Mouse (Mus musculus): ENCODE measurements at regions not wholly inside any gene's neighbourhood (a gene's known extent, or its start where the extent isn't known, plus 50 kb on each side); places are given as distances from the start of the nearest gene placed in this dataset.

- H3K79me2 ChIP-seq (ENCODE audit: control insufficient read depth, insufficient read depth) = no peaks in the 10 kb centered on the region
- H3K79me3 ChIP-seq (ENCODE audit: low read depth) = no peaks in the 10 kb centered on the region
- no peak overlapping the region for H3ac ChIP-seq (ENCODE audit: control insufficient read depth, insufficient read length, low read depth)
- no peaks in the 10 kb centered on the region for H3K36me3 ChIP-seq (ENCODE audit: control insufficient read depth, insufficient read depth)
- TF ChIP-seq CTCF (IDR thresholded peaks at IDR 0.05; ENCODE audit: control insufficient read depth, insufficient read depth, insufficient read length) (no peak), MAX (IDR thresholded peaks at IDR 0.05) (no peak), MYOG (IDR thresholded peaks at IDR 0.05; ENCODE audit: control insufficient read depth, extremely low read depth, insufficient read length) (no peak), USF1 (IDR thresholded peaks at IDR 0.05; ENCODE audit: low read depth) (no peak), MYOD1 (IDR thresholded peaks at IDR 0.05; ENCODE audit: control insufficient read depth, insufficient read length, low read depth) (no peak), FOSL1 (IDR thresholded peaks at IDR 0.05; ENCODE audit: insufficient read depth, low read length, poor library complexity, severe bottlenecking) (no peak), CEBPB (IDR thresholded peaks at IDR 0.05; ENCODE audit: low read depth) (no peak)
- H3K27me3 ChIP-seq (ENCODE audit: control insufficient read depth, insufficient read depth, insufficient read length) = no peaks in the 10 kb centered on the region
- H3K4me3 ChIP-seq (ENCODE audit: insufficient read depth, poor library complexity, severe bottlenecking) = no peak overlapping the region
These were observed 76.9 kb upstream of the Magi3 start for GRCm38 (mm10) chr3:104297112-104297511.

DNA sequence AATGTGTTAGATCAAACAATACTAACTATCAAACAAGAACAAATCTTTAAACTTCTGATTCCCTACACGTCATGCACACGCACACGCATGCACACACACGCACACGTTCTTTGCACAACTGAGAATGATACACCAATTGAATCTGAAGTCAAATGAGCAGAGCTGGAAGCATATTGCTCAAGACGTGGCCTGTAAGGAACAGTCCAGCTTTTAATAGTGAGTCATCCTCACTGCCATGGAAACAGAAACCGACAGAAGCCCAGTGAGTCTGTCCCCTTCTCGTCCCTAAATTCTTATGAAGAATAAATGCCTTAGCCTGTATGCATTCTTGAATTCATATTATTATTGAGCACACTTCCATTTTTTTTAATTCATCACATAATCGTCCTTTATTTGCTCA is 75.7 kb upstream of the Magi3 start:
- H3K27me3 ChIP-seq (ENCODE audit: control insufficient read depth, insufficient read depth, insufficient read length) = no peaks in the 10 kb centered on the region
- H3K4me3 ChIP-seq (ENCODE audit: insufficient read depth, poor library complexity, severe bottlenecking) = no peak overlapping the region
- TF ChIP-seq MYOD1 (IDR thresholded peaks at IDR 0.05; ENCODE audit: control insufficient read depth, insufficient read length, low read depth) (no peak), MAX (IDR thresholded peaks at IDR 0.05) (no peak), FOSL1 (IDR thresholded peaks at IDR 0.05; ENCODE audit: insufficient read depth, low read length, poor library complexity, severe bottlenecking) (peak; percentile 26), CEBPB (IDR thresholded peaks at IDR 0.05; ENCODE audit: low read depth) (peak; percentile 96)
- no peaks in the 10 kb centered on the region for H3K36me3 ChIP-seq (ENCODE audit: control insufficient read depth, insufficient read depth)
- no peaks in the 10 kb centered on the region for H3K79me3 ChIP-seq (ENCODE audit: low read depth)
- H3ac ChIP-seq (ENCODE audit: control insufficient read depth, insufficient read length, low read depth) = no peak overlapping the region
- H3K79me2 ChIP-seq (ENCODE audit: control insufficient read depth, insufficient read depth) = no peaks in the 10 kb centered on the region

- Histone ChIP-seq H3K79me2 (ENCODE audit: control insufficient read depth, insufficient read depth) (no peaks in the 10 kb centered on the region), H3K79me3 (ENCODE audit: low read depth) (no peaks in the 10 kb centered on the region), H3ac (ENCODE audit: control insufficient read depth, insufficient read length, low read depth) (no peak overlapping the region), H3K27me3 (ENCODE audit: control insufficient read depth, insufficient read depth, insufficient read length) (no peaks in the 10 kb centered on the region), H3K36me3 (ENCODE audit: control insufficient read depth, insufficient read depth) (no peaks in the 10 kb centered on the region), H3K4me3 (ENCODE audit: insufficient read depth, poor library complexity, severe bottlenecking) (no peak overlapping the region)
- TF ChIP-seq MYOD1 (IDR thresholded peaks at IDR 0.05; ENCODE audit: control insufficient read depth, insufficient read length, low read depth) = no peak
- TF ChIP-seq CTCF (IDR thresholded peaks at IDR 0.05; ENCODE audit: control insufficient read depth, insufficient read depth, insufficient read length) = no peak
These were observed 75.0 kb upstream of the Magi3 start for GRCm38 (mm10) chr3:104295015-104295719.

GRCm38 (mm10) chr3:104293869-104294268 is 73.7 kb upstream of the Magi3 start:
- Histone ChIP-seq H3K4me3 (ENCODE audit: insufficient read depth, poor library complexity, severe bottlenecking) (no peak overlapping the region), H3K79me2 (ENCODE audit: control insufficient read depth, insufficient read depth) (no peaks in the 10 kb centered on the region), H3ac (ENCODE audit: control insufficient read depth, insufficient read length, low read depth) (no peak overlapping the region), H3K79me3 (ENCODE audit: low read depth) (no peaks in the 10 kb centered on the region), H3K27me3 (ENCODE audit: control insufficient read depth, insufficient read depth, insufficient read length) (no peaks in the 10 kb centered on the region), H3K36me3 (ENCODE audit: control insufficient read depth, insufficient read depth) (no peaks in the 10 kb centered on the region)
- TF ChIP-seq MYOG (IDR thresholded peaks at IDR 0.05; ENCODE audit: control insufficient read depth, extremely low read depth, insufficient read length) (no peak), FOSL1 (IDR thresholded peaks at IDR 0.05; ENCODE audit: insufficient read depth, low read length, poor library complexity, severe bottlenecking) (no peak), MYOD1 (IDR thresholded peaks at IDR 0.05; ENCODE audit: control insufficient read depth, insufficient read length, low read depth) (no peak), MAX (IDR thresholded peaks at IDR 0.05) (no peak), USF1 (IDR thresholded peaks at IDR 0.05; ENCODE audit: low read depth) (no peak), CEBPB (IDR thresholded peaks at IDR 0.05; ENCODE audit: low read depth) (no peak), CTCF (IDR thresholded peaks at IDR 0.05; ENCODE audit: control insufficient read depth, insufficient read depth, insufficient read length) (no peak)

DNA sequence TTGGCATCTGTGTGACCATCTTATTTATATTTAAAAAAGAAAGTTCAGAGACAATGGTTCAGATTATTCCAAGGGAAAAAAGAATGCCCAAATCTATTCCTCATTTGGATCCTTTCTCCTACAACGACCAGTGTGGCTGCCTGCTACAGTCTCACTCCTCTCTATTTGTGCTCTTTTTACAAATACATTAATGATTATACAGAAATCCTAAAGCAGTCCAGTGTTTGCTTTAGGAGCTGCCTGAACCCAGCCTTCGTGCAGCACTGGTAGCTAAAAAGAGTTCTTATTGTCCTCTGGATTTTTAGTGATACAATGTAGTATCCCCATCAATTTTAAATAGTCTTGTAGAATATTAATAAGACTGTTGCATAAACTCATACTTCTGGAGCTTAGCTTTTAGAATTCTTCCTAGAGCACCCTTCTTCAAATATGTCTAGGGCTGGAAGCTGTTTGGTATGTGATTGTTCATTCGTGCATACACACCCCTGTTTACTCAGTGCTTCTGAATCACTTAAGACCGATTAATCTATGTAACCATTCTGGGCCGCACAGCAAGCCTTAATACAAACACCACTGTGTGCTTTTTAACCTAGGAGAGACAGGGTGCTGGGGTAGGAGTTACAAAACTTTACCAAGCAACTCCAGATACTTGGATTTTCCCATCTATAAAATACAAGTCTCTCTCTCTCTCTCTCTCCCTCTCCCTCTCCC is 69.0 kb upstream of the Magi3 start:
- TF ChIP-seq MYOD1 (IDR thresholded peaks at IDR 0.05; ENCODE audit: control insufficient read depth, insufficient read length, low read depth) (no peak), FOSL1 (IDR thresholded peaks at IDR 0.05; ENCODE audit: insufficient read depth, low read length, poor library complexity, severe bottlenecking) (no peak), CEBPB (IDR thresholded peaks at IDR 0.05; ENCODE audit: low read depth) (no peak), USF1 (IDR thresholded peaks at IDR 0.05; ENCODE audit: low read depth) (no peak), MYOG (IDR thresholded peaks at IDR 0.05; ENCODE audit: control insufficient read depth, extremely low read depth, insufficient read length) (no peak), CTCF (IDR thresholded peaks at IDR 0.05; ENCODE audit: control insufficient read depth, insufficient read depth, insufficient read length) (no peak), MAX (IDR thresholded peaks at IDR 0.05) (no peak)
- H3K79me2 ChIP-seq (ENCODE audit: control insufficient read depth, insufficient read depth) = no peaks in the 10 kb centered on the region
- H3ac ChIP-seq (ENCODE audit: control insufficient read depth, insufficient read length, low read depth) = no peak overlapping the region
- no peak overlapping the region for H3K4me3 ChIP-seq (ENCODE audit: insufficient read depth, poor library complexity, severe bottlenecking)
- H3K36me3 ChIP-seq (ENCODE audit: control insufficient read depth, insufficient read depth) = no peaks in the 10 kb centered on the region
- H3K79me3 ChIP-seq (ENCODE audit: low read depth) = no peaks in the 10 kb centered on the region
- H3K27me3 ChIP-seq (ENCODE audit: control insufficient read depth, insufficient read depth, insufficient read length) = no peaks in the 10 kb centered on the region

GRCm38 (mm10) chr3:104287900-104288299 is 67.7 kb upstream of the Magi3 start:
- Histone ChIP-seq H3K79me2 (ENCODE audit: control insufficient read depth, insufficient read depth) (no peaks in the 10 kb centered on the region), H3K4me3 (ENCODE audit: insufficient read depth, poor library complexity, severe bottlenecking) (no peak overlapping the region), H3ac (ENCODE audit: control insufficient read depth, insufficient read length, low read depth) (no peak overlapping the region), H3K36me3 (ENCODE audit: control insufficient read depth, insufficient read depth) (no peaks in the 10 kb centered on the region), H3K27me3 (ENCODE audit: control insufficient read depth, insufficient read depth, insufficient read length) (no peaks in the 10 kb centered on the region), H3K79me3 (ENCODE audit: low read depth) (no peaks in the 10 kb centered on the region)
- TF ChIP-seq CEBPB (IDR thresholded peaks at IDR 0.05; ENCODE audit: low read depth) = no peak
- no peak for TF ChIP-seq MAX (IDR thresholded peaks at IDR 0.05)
